Mouse (Mus musculus) brain, adult 2 months (tissue): Measurements from ENCODE around the gene Sp100.
"Not testable (repeated sequence)": the region's sequence is repeated elsewhere in the genome, so short reads cannot be mapped to it uniquely, and the experiment has no call there.

Experiments used
- DNase-seq: peaks from one replicate; pipeline ENCODE4 v3.0.0; 2011; ENCODE audit warnings: low read depth, low spot score

The Sp100 gene

DNA sequence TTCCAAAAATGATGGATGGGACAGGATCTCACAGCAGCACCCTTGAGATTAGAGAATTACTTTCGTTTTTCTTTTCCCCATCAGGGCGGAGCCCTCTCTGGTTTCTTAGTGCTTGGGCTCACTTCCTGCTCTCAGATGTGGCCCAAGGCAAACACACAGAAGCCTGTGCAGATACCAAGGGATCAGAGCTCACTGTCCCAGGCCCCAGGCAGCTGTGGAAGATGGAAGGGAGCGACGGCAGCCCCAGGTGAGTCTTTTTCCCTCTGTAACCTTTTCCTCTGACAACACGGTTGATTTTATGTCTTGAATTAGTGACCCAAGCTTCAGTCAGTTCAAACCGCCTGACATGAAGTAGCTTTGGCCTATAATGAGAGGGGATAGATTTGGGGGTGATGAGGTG is at the start of gene Sp100:
Sp100 (plus strand) TSS at position 108 of the 400 bp plus-strand sequence.
- DNase-seq, result not testable (repeated sequence)

DNA sequence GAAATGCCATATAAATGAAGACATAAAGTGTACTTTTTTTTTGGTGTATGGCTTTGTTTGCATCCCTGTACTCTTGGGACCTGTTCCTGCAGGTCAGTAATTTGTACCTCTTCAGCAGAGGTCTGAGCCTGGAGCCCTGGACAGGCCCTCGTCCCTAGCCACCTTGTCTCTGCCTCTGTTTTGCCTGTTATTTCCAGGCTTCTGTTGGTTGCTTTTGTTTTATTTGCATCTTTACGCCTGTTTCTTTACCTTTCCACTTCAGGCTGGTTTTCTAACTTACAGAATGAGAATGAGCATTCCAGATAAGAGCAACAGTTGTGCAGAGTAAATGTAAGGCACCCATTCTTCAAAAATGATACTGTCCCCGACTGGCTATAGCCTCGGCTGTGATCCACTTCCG is 49.7 kb upstream of the Sp100 start, which contains the start of gene Sp140:
Sp140 (plus strand) TSS at position 301 of the 400 bp plus-strand sequence.
- DNase-seq, result not testable (repeated sequence)

DNA sequence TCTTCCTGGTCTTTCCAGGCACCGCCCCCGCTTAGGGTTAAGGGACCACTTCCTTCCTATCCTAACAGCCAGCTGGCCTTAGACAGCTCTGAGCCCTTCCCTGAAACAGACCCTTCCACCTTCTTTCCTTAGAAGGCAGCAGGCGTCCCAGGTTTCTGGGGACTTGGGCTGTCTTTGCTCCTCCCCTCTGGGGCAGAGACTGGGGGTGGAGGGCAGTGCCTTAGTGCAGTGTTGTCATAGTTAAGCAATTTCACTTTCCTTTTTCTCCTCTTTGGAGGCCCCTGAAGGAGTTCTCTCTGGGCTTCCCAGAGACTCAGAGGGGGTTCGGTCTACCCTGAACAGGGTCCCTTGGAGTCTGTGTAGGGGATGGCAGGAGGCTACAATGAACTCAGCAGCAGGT is 49.0 kb upstream of the Sp100 start:
- not testable (repeated sequence) for DNase-seq

- DNase-seq, result not testable (repeated sequence)
Observed at GRCm38 (mm10) chr1:85604341-85604740, 45.4 kb upstream of the Sp100 start.

DNA sequence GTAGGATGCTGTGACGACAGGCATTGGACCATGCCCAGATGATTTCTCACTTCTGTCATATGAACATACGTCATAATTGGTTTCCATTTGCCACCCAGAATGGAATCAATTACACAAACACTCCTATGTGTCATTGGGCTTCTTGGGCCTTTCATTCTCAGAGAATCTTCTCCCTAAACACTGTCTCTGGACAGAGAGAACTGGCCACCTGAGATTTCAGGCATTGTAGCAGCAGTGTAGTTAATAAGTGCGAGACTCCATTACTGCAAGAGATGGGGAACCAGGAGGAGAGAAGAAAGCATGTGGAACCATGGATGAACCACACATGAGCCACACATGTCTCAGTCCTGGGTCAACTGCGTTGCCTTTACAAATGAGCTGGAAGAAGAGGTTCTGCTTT is 41.4 kb upstream of the Sp100 start:
- DNase-seq, result not testable (repeated sequence)

GRCm38 (mm10) chr1:85610581-85610980 is 39.2 kb upstream of the Sp100 start:
- not testable (repeated sequence) for DNase-seq

GRCm38 (mm10) chr1:85615096-85615495 is 34.7 kb upstream of the Sp100 start:
- not testable (repeated sequence) for DNase-seq

- not testable (repeated sequence) for DNase-seq
Observed at GRCm38 (mm10) chr1:85615819-85616218, 34.0 kb upstream of the Sp100 start.

- DNase-seq, result not testable (repeated sequence)
Observed at GRCm38 (mm10) chr1:85617161-85617560, 32.6 kb upstream of the Sp100 start.

DNA sequence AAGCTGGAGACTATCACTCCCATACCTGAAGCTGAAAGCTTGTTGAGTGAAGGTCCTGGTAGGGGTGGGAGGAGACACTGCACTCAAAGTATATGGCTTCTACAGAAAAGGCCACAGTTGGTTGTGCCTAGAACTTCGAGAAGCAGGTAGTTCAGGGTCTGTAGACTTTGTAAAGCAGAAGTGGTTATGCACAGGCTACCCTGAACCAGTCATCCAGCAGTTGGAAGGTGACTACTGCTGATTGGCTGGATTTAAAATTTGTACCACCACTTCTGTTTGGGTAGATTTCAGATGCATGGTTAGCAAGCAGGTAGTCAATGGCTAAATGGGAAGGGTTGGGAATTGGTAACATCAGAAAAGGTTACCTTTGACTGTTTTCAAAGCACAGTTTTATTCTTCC is 31.1 kb upstream of the Sp100 start:
- DNase-seq, result not testable (repeated sequence)

GRCm38 (mm10) chr1:85636936-85637335 is 12.9 kb upstream of the Sp100 start:
- not testable (repeated sequence) for DNase-seq

DNA sequence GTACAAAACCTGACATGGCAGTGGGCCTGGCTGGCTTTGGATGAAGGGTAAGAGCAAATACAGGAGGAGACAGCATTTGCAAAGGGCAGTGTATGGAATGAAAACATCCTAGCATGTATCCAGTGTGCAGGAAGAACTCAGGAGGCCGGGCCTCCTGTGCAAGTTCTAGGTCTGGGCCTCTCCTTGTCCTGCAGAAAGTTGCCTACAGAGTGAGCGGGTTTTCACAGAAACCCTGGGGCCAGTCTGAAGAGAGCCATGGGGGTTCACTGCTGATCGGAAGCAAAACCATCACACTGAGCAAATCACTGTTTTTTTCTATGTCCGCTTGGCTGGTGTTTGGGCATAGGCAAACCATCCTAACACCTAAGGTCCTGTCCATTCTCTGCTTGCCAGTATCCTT is 11.6 kb upstream of the Sp100 start:
- not testable (repeated sequence) for DNase-seq

DNA sequence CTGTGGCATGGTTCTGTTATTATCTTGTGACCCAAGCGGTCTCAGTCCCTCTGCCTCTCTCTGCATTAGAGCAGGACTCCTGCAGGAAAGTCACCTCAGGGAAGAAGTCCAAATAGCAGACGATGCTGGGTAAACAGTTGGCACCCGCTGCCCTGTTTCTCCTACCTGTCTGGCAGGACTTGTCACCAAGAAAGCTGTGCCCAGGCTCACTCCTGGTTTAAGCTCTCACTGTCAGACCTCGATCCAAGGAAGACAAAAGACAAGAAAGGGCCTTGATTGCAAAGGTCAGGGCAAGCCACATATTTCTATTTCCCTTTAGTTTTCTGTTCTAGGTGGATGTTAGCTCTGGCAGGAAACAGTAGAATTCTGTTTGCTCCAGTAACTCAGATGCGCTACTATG is 736 bp downstream of the Sp100 start:
- not testable (repeated sequence) for DNase-seq

DNA sequence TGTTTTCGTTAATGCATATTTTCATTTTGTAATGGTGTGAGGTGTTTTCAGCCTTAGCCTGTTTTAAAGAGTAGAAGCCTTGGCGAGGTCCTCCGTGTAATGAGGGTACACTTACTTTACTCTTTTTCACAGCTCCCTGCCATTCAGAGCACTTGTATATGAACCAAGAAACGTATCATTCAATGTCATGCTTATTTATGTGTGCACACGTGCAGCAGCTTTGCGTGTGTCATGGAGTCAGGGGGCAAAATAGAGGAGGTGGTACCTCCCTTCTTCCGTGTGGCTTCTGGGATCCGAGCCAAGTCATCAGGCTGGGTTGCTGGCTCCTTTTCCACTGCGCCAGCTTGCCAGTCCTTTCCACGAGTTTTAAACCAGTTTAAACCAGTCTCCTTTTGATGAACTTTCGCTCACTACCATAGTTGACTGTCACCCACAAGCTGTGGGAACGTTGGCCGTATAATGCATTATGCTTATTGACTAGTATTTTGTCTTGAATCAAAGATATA is 2.0 kb downstream of the Sp100 start:
- DNase-seq, result not testable (repeated sequence)

GRCm38 (mm10) chr1:85657211-85657610 is 7.4 kb downstream of the Sp100 start:
- DNase-seq, result not testable (repeated sequence)

GRCm38 (mm10) chr1:85664266-85664665 is 14.5 kb downstream of the Sp100 start:
- DNase-seq, result no peak

- DNase-seq, result no peak
Observed at GRCm38 (mm10) chr1:85680226-85680625, 30.4 kb downstream of the Sp100 start.

DNA sequence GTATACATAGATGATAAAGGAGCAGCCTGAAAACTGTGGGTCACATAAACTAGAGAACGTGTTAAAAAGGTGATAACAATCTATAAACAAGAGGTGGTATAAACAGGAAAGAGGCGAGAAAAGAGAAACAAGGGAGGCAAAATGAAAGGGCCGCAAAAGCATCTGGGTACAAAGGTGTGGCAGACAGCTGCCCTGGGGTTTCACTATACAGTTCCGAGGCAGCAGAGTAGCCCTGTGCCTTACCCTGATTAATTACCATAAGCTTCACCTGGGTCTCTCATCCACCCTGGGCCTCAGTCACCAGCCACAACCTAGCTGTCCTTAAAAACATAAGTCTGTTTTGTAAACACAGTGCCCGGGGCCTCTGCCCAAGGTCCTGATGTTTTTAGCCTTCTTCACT is 36.9 kb downstream of the Sp100 start:
- DNase-seq, result no peak

DNA sequence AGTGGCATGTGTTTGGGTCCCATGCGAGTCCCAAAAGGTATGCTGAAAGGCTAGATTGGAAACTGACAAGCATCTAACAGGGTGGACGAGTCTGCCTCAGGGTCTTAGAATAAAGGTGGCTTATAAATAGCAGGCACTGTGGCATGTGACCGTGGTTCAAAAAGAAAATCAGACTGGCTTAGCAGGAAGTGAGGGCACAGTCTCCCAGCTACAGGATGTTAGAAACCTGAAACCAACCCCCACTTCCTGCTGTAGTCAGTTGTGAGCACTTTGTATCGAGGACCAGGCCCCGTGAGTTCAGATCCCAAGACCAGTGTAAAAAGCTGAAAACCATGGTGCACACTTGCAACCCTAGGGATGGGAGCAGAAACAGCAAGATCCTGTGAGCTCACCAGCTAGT is 37.6 kb downstream of the Sp100 start:
- DNase-seq, result no peak

- DNase-seq, result no peak
Observed at GRCm38 (mm10) chr1:85690544-85690943, 40.8 kb downstream of the Sp100 start.

DNA sequence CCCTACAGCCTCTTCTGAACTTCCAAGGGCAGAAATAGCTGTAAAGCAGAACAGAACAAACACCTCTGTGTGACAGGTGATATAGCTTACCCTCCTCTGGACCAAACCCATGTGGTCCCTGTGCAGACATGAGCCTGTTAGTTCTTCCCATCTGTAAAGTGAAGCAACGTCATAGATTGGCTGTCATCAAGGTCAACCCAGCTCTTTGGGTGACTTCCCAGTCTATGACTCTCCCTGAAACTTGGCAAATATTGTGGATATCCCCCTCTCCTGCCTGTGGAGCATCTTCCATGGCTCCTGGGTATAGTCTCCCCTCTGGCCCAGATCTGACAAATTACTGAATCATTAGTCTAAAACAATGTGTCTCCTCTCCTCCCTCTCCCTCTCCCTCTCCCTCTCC is 42.5 kb downstream of the Sp100 start:
- no peak for DNase-seq

GRCm38 (mm10) chr1:85693280-85693679 is 43.5 kb downstream of the Sp100 start:
- no peak for DNase-seq

DNA sequence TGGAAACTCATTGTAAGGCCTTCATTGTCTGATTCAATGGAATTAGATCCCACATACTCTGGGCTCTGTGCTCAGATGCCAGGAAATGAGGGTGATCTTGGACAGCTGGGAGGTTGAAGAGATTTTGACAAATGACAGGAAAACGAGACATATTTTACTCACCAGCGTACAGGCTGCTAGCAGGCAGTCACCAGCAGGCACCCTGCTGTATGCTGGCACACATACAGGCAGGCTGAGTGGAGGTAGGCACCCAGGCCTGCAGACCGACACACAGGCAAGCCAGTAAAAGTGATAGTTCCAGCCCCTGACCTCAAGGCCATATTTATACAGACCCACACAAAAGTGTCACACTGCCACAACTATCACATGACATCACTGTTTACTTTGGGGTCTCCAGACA is 45.9 kb downstream of the Sp100 start:
- no peak for DNase-seq
